19 mouse cellular contexts compared by ENCODE assay signal in the genomic region with DNA sequence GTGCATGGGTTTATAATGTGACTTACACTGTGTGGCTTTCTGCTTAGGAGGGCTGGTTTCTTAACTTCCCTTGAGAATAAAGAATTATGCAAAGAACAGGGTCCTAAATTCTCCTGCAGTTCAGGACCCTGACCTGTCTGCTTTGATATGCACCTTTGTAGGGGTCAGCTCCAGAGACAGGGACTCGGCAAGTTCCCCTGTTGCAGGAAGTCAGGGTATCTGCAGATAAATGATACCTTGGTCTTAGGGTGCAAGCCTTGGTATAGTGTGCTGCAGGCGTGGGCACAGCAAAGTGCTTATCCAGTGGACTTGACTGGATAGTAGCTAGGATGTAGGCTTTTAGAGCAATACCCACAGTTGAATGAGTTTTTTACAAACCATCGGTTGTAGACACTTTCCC. TPM values are rescaled to one million over a fixed set of nuclear protein-coding genes. Genes with fewer than 3 reads are reported as not detected.
DNase-seq lines count a peak whose midpoint lies in the region; ATAC-seq lines count a peak whose summit lies in the region.
"Had no signal": no experiment of that assay in that cellular context is flagged by ENCODE, and none has a peak within 500 bp of the region (broad histone marks: within the 10 kb centered on the region; RNA-seq: fewer than 3 reads in every experiment).

No protein-coding gene starts in this region.

- WGBS in heart, embryonic 10.5 days = 67% methylated on average over 3 of the region's 3 CpGs
- WGBS in midbrain, embryonic 11.5 days = 76% methylated on average over 3 of the region's 3 CpGs
- 82% methylated on average over 3 of the region's 3 CpGs for WGBS in midbrain, embryonic 15.5 days

- no peak overlapping the region for H3K9ac ChIP-seq in midbrain, embryonic 11.5 days (ENCODE audit: low read length)
- H3K9ac ChIP-seq in midbrain, embryonic 15.5 days = no peak overlapping the region

- no peak overlapping the region for H3K27ac ChIP-seq in heart, embryonic 10.5 days
- H3K27ac ChIP-seq in midbrain, embryonic 11.5 days (ENCODE audit: low read depth, low read length) = no peak overlapping the region
- H3K27ac ChIP-seq in midbrain, embryonic 15.5 days = no peak overlapping the region

- H3K4me3 ChIP-seq in heart, embryonic 10.5 days = no peak overlapping the region
- no peak overlapping the region for H3K4me3 ChIP-seq in midbrain, embryonic 11.5 days (ENCODE audit: low read depth, low read length)
- no peak overlapping the region for H3K4me3 ChIP-seq in midbrain, embryonic 15.5 days

- no peak overlapping the region for H3K4me2 ChIP-seq in midbrain, embryonic 11.5 days
- H3K4me2 ChIP-seq in midbrain, embryonic 15.5 days = no peak overlapping the region

- no peaks in the 10 kb centered on the region for H3K36me3 ChIP-seq in heart, embryonic 10.5 days
- no peaks in the 10 kb centered on the region for H3K36me3 ChIP-seq in midbrain, embryonic 11.5 days (ENCODE audit: control insufficient read depth, insufficient read depth, low read length)
- H3K36me3 ChIP-seq in midbrain, embryonic 15.5 days (replicated peaks) = no peaks in the 10 kb centered on the region
- H3K36me3 ChIP-seq: G1E had no signal

- ATAC-seq in midbrain, embryonic 11.5 days (ENCODE audit: low FRiP score) = no peak
- ATAC-seq in midbrain, embryonic 15.5 days (replicated peaks) = no peak
- ATAC-seq: activated CD4-positive, CD25-positive, alpha-beta regulatory T cell, adult 4 months; CD4-positive, CD25-positive, alpha-beta regulatory T cell, adult 4 months; Patski had no signal

- H3K9me3 ChIP-seq in heart, embryonic 10.5 days = no peaks in the 10 kb centered on the region
- no peaks in the 10 kb centered on the region for H3K9me3 ChIP-seq in midbrain, embryonic 11.5 days (ENCODE audit: control insufficient read depth, low read length)
- no peaks in the 10 kb centered on the region for H3K9me3 ChIP-seq in midbrain, embryonic 15.5 days
- H3K9me3 ChIP-seq: G1E had no signal

- H3K27me3 ChIP-seq in heart, embryonic 10.5 days (ENCODE audit: insufficient read depth, poor library complexity, severe bottlenecking) = no peaks in the 10 kb centered on the region
- no peaks in the 10 kb centered on the region for H3K27me3 ChIP-seq in midbrain, embryonic 11.5 days (ENCODE audit: control insufficient read depth, insufficient read depth, low read length)
- no peaks in the 10 kb centered on the region for H3K27me3 ChIP-seq in midbrain, embryonic 15.5 days (replicated peaks)
- H3K27me3 ChIP-seq: CH12.LX had no signal

- H3K4me1 ChIP-seq in heart, embryonic 10.5 days = peaks cover 51% of the 10 kb centered on the region
- H3K4me1 ChIP-seq in midbrain, embryonic 11.5 days (ENCODE audit: control insufficient read depth, insufficient read depth, low read length) = peaks cover 2% of the 10 kb centered on the region; the same call in 1 of the 2 replicates
- peaks cover 9% of the 10 kb centered on the region; the same call in 1 of the 2 replicates for H3K4me1 ChIP-seq in midbrain, embryonic 15.5 days

- DNase-seq in heart, adult 11 months = peak; percentile 73
- DNase-seq in heart, embryonic 10.5 days (ENCODE audit: low spot score) = no peak
- DNase-seq in midbrain, embryonic 11.5 days (ENCODE audit: low spot score, missing footprints) = peak; percentile 59
- DNase-seq: adrenal gland, adult 2 months; adrenal gland, adult 8-10 months; adrenal gland, postnatal 10 days; adrenal gland, postnatal 14 days; adrenal gland, postnatal 25 days; adrenal gland, postnatal 36 days; B cell, adult 2 months; cerebellum, adult 11 months; cerebellum, adult 11-12 months; cerebellum, adult 18-20 months had no signal

RNA-seq across cellular contexts. Expression of gene Shisa2, which starts 19.8 kb away (rescaled TPM):
- polyA plus RNA-seq in heart, embryonic 10.5 days (2016; fragmentation: Nextera tagmentation; extraction: Ambion mirVana) = 9.4 and 23.6 TPM in 2 replicates
- 11.2 and 12.0 TPM in 2 replicates for polyA plus RNA-seq in midbrain, embryonic 11.5 days (2014; fragmentation: Nextera tagmentation; extraction: Ambion mirVana)
- 5.0 and 6.2 TPM in 2 replicates for polyA plus RNA-seq in midbrain, embryonic 15.5 days (2015; fragmentation: Nextera tagmentation; extraction: Ambion mirVana)
- polyA plus RNA-seq: CD4-positive, CD25-positive, alpha-beta regulatory T cell, adult 4 months; Patski had no signal

RNA-seq across cellular contexts. Expression of gene Cdadc1, which starts 47.1 kb away (rescaled TPM):
- polyA plus RNA-seq in heart, embryonic 10.5 days (2016; fragmentation: Nextera tagmentation; extraction: Ambion mirVana) = 25.7 and 28.0 TPM in 2 replicates
- polyA plus RNA-seq in midbrain, embryonic 11.5 days (2014; fragmentation: Nextera tagmentation; extraction: Ambion mirVana) = 33.3 and 33.7 TPM in 2 replicates
- 36.7 and 37.1 TPM in 2 replicates for polyA plus RNA-seq in midbrain, embryonic 15.5 days (2015; fragmentation: Nextera tagmentation; extraction: Ambion mirVana)
